Mouse (Mus musculus) neural tube, embryonic 12.5 days (tissue): ENCODE data around the gene Thoc7. TPM values are rescaled to one million over a fixed set of nuclear protein-coding genes. Genes with fewer than 3 reads are reported as not detected.

Source experiments
- ATAC-seq: fragments of 200-750 bp; cut with Nextera tagmentation; 2 replicates; pipeline ENCODE4 v1.8.0; 2017; ENCODE audit warnings: low read depth, mild to moderate bottlenecking, moderate TSS enrichment, moderate library complexity; ENCODE audit not compliant: low FRiP score
- H3K27ac ChIP-seq: fragments of 300-500 bp; sonication (generic); 2 replicates; pipeline ENCODE4 v1.5.1; 2016
- H3K27me3 ChIP-seq: fragments of 300-500 bp; sonication (generic); replicated peaks from 2 replicates; pipeline ENCODE4 v1.6.1; 2016; ENCODE audit warnings: mild to moderate bottlenecking
- H3K36me3 ChIP-seq: fragments of 300-500 bp; sonication (generic); 2 replicates; pipeline ENCODE4 v1.6.1; 2016; ENCODE audit warnings: mild to moderate bottlenecking
- H3K4me1 ChIP-seq: fragments of 300-500 bp; sonication (generic); 2 replicates; pipeline ENCODE4 v1.6.1; 2016
- H3K4me2 ChIP-seq: fragments of 300-500 bp; sonication (generic); replicated peaks from 2 replicates; pipeline ENCODE4 v1.6.1; 2016; ENCODE audit warnings: mild to moderate bottlenecking
- H3K4me3 ChIP-seq: fragments of 300-500 bp; sonication (generic); 2 replicates; pipeline ENCODE4 v1.5.1; 2016
- H3K9ac ChIP-seq: fragments of 300-500 bp; sonication (generic); 2 replicates; pipeline ENCODE4 v1.6.1; 2016; ENCODE audit warnings: mild to moderate bottlenecking
- H3K9me3 ChIP-seq: fragments of 300-500 bp; sonication (generic); 2 replicates; pipeline ENCODE4 v1.6.1; 2016; ENCODE audit warnings: mild to moderate bottlenecking
- WGBS: fragments of 180-500 bp; shearing (Covaris S2); methylation state at CpG from one replicate; pipeline ENCODE4 v1.1.7; 2016; 5-methylcytosine and 5-hydroxymethylcytosine counted together
- polyA plus RNA-seq: library from polyadenylated mRNA; unstranded; fragments of >200 nt; fragmentation: Nextera tagmentation; extraction: Ambion mirVana; gene quantifications from 2 replicates; pipeline ENCODE4 v1.2.1, GENCODE M21; 2016

The Thoc7 gene
- polyA plus RNA-seq: 190 TPM in 2 replicates

DNA sequence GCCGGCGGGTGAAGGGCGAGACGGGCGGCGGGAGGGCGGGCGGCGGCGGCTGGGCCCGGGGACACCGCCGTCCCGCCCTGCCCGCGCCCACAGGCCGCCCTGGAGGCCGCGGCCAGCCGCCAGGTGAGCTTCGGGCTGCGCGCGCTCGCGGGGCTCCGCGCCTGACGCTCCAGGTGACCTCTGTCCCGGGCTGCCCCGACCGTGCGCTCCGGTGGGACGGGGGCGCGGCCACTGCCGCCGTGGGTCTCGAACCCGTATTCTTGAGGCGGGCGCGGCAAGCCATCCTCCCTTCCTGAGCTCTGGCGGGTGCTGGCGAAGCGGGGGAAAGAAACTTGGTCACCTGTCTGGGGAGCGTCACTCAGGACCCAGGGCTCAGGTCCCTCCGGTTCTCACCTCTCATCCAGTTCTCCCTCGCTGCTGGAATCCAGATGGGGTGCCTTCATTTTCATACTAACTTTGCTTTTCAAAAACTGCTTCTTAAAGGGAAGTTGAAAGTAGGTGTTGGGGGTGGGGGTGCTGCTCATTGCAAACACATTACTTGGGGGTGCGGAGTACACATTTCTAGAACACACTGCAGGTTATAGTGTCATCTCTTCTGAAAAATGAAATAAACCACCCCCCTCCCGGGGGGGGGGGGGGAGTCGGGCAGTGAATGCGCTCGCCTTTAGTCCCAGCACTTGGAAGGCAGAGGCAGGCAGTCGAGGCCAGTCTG, at the start of gene Thoc7, which contains the start of gene Atxn7:
Gene Thoc7 (minus strand): TSS at position 452 of the 712 bp plus-strand sequence.
Gene Atxn7 (plus strand): TSS at position 40 of the 712 bp plus-strand sequence.
- no peaks in the 10 kb centered on the region for H3K9me3 ChIP-seq
- peak within 1 kb of the TSS; percentile 72 for H3K4me2 ChIP-seq
- WGBS: 4% methylated on average over 52 of the region's 56 CpGs
- no peaks in the 10 kb centered on the region for H3K27me3 ChIP-seq
- peak; percentile 66 for ATAC-seq
- H3K27ac ChIP-seq: peak within 1 kb of the TSS; percentile 89
- H3K9ac ChIP-seq: peak within 1 kb of the TSS; percentile 97
- no peaks in the 10 kb centered on the region for H3K36me3 ChIP-seq
- peaks cover 15% of the 10 kb centered on the region; the same call in 1 of the 2 replicates for H3K4me1 ChIP-seq
- peak within 1 kb of the TSS; percentile 94 for H3K4me3 ChIP-seq

DNA sequence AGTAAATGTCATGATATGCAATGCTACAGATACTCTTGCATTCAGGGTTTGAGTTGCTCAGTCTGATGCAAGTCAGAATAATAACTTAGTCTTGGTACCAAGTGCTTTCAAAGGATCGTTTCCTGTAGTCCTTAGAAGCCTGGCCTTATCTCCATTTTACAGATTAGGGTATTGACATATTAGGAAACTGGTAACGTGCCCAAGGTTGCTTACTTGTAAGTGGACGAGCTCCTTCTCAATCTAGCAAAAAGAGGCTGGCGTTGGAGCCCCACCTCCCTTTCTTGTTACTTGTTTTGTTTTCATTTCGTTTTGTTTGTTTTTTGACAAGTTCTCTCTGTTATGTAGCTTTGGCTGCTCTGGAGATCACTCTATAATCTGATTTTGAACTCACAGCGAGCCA, 48.1 kb upstream of the Thoc7 start:
- H3K27ac ChIP-seq: no peak overlapping the region
- ATAC-seq: no peak

DNA sequence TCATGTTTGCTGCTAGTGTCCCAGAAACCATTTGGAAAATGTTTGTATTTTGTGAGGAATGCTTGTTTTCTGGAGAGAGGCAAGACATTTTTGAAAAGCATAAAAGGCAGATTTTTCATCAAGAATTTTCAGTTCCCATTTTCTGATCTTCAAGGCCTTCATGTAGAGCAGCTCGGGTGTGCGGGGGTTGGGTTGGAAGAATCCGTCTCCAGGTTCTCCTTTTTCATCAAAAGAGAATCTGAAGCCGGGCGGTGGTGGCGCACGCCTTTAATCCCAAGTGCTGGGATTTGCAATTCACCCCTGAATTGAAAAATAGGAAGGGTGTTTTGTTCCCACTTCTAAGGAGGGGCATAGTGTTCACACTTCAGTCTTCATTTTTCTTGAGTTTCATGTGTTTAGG, 41.1 kb upstream of the Thoc7 start:
- ATAC-seq: no peak
- 95% methylated on average over 7 of the region's 7 CpGs for WGBS
- no peak overlapping the region for H3K9ac ChIP-seq

More for the DNA sequence above, 48.1 kb upstream of the Thoc7 start:
- Histone ChIP-seq H3K36me3 (no peaks in the 10 kb centered on the region), H3K9me3 (no peaks in the 10 kb centered on the region), H3K4me1 (peaks cover 15% of the 10 kb centered on the region), H3K4me2 (no peak overlapping the region), H3K9ac (no peak overlapping the region), H3K27me3 (no peaks in the 10 kb centered on the region), H3K4me3 (no peak overlapping the region)
- 84% methylated on average over 6 of the region's 6 CpGs for WGBS

DNA sequence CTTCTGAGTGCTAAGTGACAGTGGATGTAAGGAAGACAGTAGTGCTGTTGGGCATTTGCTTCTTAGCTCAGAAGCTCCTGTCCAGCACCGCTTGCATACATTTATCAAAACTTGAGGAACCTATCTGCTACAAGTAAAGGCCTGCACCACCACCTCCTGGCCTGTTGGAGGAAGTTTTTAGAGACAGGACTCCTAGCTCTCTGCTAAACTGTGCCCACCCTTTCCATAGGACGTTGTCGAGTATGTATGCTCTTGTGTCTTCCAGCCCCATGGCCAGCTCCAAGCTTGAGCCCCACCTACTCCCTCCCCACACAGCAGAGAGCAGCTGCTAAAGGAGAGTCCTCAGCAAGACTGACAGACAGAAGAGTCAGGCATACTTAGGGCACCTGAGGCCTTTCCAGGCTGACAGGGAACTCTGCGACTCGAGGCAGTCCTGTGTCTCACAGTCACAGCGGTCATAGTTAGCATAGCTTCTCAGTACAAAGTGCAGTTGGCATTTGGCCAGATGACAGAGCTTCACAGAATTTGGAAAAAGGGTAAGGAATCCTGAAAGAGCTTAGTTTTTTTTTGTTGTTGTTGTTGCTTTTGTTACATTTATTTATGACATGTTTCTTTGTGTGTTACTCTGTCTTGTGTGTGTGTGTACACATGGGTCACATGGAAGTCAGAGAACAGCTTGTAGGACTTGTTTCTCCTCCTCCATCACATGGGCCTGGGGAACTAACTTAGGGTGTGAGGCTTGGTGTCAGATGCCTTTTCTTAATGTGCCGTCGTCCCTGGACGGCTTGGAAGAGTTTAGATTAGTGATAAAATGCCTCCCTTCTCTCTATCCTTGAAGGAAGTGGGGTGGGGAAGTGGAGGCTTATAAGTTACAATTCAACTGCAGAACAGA, 33.8 kb upstream of the Thoc7 start:
- Histone ChIP-seq H3K4me2 (no peak overlapping the region), H3K4me3 (no peak overlapping the region), H3K27me3 (no peaks in the 10 kb centered on the region), H3K9ac (no peak overlapping the region), H3K4me1 (no peaks in the 10 kb centered on the region), H3K36me3 (no peaks in the 10 kb centered on the region), H3K27ac (no peak overlapping the region), H3K9me3 (no peaks in the 10 kb centered on the region)
- 76% methylated on average over 9 of the region's 9 CpGs for WGBS
- no peak for ATAC-seq

More for the DNA sequence above, 41.1 kb upstream of the Thoc7 start:
- Histone ChIP-seq H3K4me1 (no peaks in the 10 kb centered on the region), H3K36me3 (no peaks in the 10 kb centered on the region), H3K4me2 (no peak overlapping the region), H3K9me3 (no peaks in the 10 kb centered on the region), H3K27me3 (no peaks in the 10 kb centered on the region), H3K27ac (no peak overlapping the region), H3K4me3 (no peak overlapping the region)

DNA sequence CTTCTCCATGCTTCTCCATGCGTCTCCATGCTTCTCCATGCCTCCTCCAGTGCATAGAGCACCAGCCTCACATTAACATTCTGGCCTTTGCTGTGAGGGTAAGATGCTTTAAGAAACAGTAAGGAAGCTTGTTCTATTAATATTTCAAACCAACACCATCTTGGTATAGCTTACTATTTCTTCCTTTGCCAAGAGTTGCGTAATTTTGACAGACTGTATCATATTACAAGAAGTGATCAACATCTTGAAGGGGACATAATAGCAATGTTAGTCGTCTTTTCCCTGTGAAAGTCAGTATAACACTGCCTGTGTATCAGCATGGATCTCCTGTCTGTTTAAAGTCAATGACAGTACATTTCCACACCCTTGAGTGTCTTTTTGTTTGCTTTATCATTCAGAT, 29.1 kb upstream of the Thoc7 start:
- Histone ChIP-seq H3K27ac (no peak overlapping the region), H3K9ac (no peak overlapping the region), H3K27me3 (no peaks in the 10 kb centered on the region), H3K4me1 (no peaks in the 10 kb centered on the region), H3K36me3 (no peaks in the 10 kb centered on the region), H3K4me3 (no peak overlapping the region), H3K4me2 (no peak overlapping the region), H3K9me3 (no peaks in the 10 kb centered on the region)
- ATAC-seq: no peak
- WGBS: 92% methylated on average over 3 of the region's 3 CpGs

DNA sequence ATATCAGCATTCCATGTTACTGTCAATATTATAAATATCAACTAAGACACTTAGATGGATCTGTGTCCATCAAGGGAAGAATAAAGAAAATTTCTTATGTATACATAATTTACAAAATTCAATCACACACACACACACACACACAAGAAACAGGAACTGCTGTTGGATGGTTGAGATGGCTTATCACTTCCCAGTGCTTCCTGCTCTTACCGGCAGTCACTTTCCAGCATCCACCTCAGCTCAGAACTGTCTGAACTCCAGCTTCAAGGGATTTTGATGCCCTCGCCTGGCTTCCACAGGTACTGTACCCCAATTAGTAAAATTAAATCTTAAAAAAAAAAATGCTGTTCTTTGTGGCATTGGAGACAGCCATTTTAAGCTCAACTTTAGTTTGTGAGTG, 26.7 kb upstream of the Thoc7 start:
- no peaks in the 10 kb centered on the region for H3K9me3 ChIP-seq
- no peak overlapping the region for H3K4me3 ChIP-seq
- H3K27me3 ChIP-seq: no peaks in the 10 kb centered on the region
- no peak for ATAC-seq
- H3K27ac ChIP-seq: no peak overlapping the region
- H3K36me3 ChIP-seq: no peaks in the 10 kb centered on the region
- no peak overlapping the region for H3K4me2 ChIP-seq
- no peaks in the 10 kb centered on the region for H3K4me1 ChIP-seq
- 77% methylated on average over 2 of the region's 2 CpGs for WGBS
- H3K9ac ChIP-seq: no peak overlapping the region

DNA sequence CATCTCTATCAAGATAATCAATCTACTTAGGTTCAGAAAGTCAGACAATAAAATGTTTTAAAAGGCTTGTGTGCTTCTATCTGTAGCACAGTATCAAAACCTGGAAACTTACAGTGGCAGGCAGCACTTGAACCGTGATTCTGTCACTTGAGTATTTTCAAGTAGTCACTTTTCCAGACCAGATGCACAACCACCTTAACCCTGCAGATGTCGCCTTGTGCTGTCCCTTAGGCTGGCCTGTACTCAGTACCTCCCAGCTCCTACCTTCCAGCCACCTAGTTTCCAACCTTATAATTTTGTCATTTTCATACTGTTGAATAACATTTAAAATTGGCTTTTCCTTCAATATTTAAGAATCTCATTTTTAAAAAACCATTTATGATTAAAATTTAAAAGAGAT, 20.5 kb upstream of the Thoc7 start:
- no peaks in the 10 kb centered on the region for H3K27me3 ChIP-seq
- H3K4me2 ChIP-seq: no peak overlapping the region
- H3K4me1 ChIP-seq: no peaks in the 10 kb centered on the region
- no peak overlapping the region for H3K4me3 ChIP-seq
- H3K27ac ChIP-seq: no peak overlapping the region
- no peaks in the 10 kb centered on the region for H3K9me3 ChIP-seq
- no peaks in the 10 kb centered on the region for H3K36me3 ChIP-seq
- 77% methylated on average over 2 of the region's 2 CpGs for WGBS
- no peak for ATAC-seq
- no peak overlapping the region for H3K9ac ChIP-seq

DNA sequence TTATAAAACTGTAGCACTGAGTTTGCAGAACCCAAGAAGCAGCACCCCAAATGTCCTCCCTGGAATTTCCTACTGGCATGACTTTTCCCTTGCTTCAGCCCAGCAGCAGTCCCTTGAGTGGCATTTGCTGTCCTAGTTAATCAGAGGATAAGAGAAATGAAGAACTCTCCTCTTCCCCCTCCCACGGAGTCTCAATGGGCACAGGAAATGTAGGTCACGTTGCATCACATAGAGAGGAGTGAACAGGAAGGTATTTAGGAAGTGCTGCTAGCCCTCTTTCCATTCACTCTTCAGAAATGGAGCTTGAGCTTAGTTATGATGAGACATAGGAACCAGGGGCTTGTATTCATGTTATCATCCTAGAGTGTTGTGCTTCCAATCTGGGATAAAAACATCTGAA, 19.6 kb upstream of the Thoc7 start:
- ATAC-seq: no peak
- WGBS: 66% methylated on average over 2 of the region's 2 CpGs
- H3K27ac ChIP-seq: no peak overlapping the region
- no peaks in the 10 kb centered on the region for H3K4me1 ChIP-seq
- no peaks in the 10 kb centered on the region for H3K9me3 ChIP-seq
- no peaks in the 10 kb centered on the region for H3K27me3 ChIP-seq
- no peak overlapping the region for H3K4me3 ChIP-seq
- H3K36me3 ChIP-seq: no peaks in the 10 kb centered on the region
- no peak overlapping the region for H3K9ac ChIP-seq
- H3K4me2 ChIP-seq: no peak overlapping the region

DNA sequence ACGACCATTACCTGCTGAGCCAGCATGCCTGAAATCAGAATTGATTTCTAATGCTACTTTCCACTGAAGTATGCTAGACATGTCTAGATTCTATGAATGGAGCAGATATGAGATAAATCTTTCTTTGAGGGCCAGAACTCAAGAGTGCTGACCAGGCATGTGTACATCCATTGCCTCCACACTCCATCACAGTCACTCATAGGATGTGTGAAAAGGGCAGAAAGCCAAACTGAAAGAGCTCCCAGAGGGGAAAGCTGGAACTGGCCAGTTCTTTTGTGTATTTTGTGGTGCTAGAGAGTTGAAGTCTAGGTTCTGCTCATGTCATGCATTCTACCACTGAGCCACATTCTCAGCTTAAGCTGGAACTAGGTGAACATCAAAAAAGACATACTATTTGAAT, 15.8 kb upstream of the Thoc7 start:
- ATAC-seq: no peak
- Histone ChIP-seq H3K27me3 (no peaks in the 10 kb centered on the region), H3K4me3 (no peak overlapping the region), H3K27ac (no peak overlapping the region), H3K9me3 (no peaks in the 10 kb centered on the region), H3K9ac (no peak overlapping the region), H3K36me3 (no peaks in the 10 kb centered on the region), H3K4me1 (no peaks in the 10 kb centered on the region), H3K4me2 (no peak overlapping the region)
- WGBS: 82% methylated on average over 1 of the region's 1 CpGs

DNA sequence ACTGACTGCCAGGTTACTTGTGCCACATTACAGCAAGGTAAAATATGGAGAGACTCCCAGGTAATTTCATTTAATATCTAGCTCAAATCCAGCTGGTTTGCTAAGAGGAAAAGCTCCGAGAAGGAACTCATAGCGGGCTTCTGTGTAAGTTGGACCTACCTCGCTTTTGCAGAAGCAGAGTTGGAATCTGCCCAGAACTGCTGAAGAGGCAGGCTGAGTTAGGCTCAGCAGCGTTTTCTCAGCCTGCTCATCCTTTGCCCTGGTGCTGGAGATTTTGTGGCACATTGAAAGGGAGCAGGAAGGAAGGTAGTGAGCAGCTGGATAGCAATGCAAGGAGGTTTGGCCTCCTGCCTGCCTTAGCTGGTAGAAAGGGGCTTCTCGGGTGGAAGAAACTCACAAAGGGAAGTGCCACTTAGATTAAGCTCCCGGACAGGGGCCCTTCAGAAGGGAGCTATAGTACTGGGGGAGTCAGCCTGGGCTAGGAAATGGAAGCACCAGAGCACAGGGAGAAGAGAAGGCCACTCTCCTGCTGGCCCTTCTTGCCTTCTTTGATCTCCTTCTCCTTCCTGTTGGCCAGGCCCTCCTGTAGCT, 10.1 kb upstream of the Thoc7 start:
- WGBS: 58% methylated on average over 6 of the region's 6 CpGs
- Histone ChIP-seq H3K4me3 (no peak overlapping the region), H3K9me3 (no peaks in the 10 kb centered on the region), H3K27me3 (no peaks in the 10 kb centered on the region), H3K4me2 (no peak overlapping the region), H3K4me1 (no peaks in the 10 kb centered on the region), H3K9ac (0 out of 2 replicates have a peak overlapping the region, but pooled peaks have one; percentile 21), H3K36me3 (no peaks in the 10 kb centered on the region), H3K27ac (no peak overlapping the region)
- no peak for ATAC-seq

DNA sequence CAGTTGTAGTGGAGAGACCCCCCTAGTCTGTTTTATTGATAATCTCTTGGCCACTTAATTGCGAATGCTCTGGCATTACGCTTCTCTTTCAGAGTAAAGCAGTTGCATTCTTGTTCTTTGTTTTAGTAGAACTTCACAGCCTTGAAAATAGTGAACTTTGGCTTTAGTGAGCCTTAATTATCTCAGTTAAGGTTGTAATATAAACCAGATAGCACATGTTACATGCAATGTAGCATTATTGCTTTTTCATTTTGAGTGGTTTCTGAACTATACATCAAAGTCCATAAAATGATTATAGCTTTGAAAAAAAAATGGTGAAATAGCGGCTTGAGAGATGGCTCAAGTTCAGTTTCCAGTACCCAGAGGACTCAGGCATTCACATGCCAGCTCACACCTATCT, 8.9 kb upstream of the Thoc7 start:
- Histone ChIP-seq H3K27me3 (no peaks in the 10 kb centered on the region), H3K4me3 (no peak overlapping the region), H3K9me3 (no peaks in the 10 kb centered on the region), H3K36me3 (no peaks in the 10 kb centered on the region), H3K4me1 (no peaks in the 10 kb centered on the region), H3K9ac (no peak overlapping the region), H3K27ac (no peak overlapping the region), H3K4me2 (no peak overlapping the region)
- 68% methylated on average over 3 of the region's 3 CpGs for WGBS
- ATAC-seq: no peak

DNA sequence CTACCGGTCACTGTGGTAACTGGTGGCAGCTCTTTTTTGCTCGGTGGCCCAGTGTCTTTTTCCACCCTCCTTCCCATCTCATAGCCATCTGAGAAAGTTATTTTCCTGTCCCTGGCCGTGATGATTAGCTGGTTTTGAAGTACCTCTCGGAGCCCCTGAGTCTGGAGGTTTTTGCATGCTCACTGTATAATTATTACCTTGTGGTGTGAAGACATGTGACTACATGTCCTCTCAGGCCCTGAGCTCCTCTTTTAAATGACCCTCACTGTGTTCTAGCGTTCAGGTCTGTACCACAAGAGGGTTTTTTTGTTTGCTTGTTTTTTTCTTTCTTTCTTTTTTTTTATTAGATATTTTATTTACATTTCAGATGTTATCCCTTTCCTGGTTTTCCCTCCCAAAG, 6.8 kb upstream of the Thoc7 start:
- Histone ChIP-seq H3K4me3 (no peak overlapping the region), H3K36me3 (no peaks in the 10 kb centered on the region), H3K9me3 (no peaks in the 10 kb centered on the region), H3K27ac (no peak overlapping the region), H3K4me1 (no peaks in the 10 kb centered on the region), H3K27me3 (no peaks in the 10 kb centered on the region), H3K4me2 (no peak overlapping the region), H3K9ac (no peak overlapping the region)
- WGBS: 89% methylated on average over 5 of the region's 5 CpGs
- ATAC-seq: no peak
